Mouse (Mus musculus): ENCODE results near the gene Umad1.

DNA sequence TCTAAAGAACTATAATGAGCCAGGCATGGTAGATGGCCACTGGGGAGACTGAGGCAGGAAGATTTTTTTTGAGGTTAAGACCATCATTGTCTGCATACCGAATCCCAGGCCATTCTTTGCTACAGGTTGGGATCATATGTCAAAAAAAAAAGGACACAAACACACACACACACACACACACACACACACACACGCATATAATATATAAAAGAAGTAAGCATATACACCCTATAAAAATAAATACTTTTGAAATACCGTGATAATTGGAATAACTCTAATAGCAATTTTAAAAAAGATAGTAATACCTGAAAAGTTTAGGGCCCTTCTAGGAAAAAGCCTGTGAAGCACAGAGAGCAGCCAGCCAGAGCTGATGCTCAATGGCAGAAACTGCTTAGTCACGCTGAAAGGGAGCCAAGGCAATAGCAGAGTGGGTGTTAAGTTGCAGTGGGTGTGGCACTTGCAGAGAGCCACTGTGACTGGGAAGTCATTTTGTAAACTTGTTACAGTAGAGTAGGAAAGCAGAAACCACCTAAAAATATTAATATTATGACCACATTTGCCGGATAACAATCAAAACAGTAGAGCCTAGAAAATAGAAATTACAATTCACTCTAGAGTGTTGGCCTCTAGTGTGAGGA, 86.2 kb downstream of the Umad1 start:
- TF ChIP-seq ZKSCAN1 (IDR thresholded peaks at IDR 0.05; ENCODE audit: borderline replicate concordance, low read depth, low read length) = no peak
- no peak for TF ChIP-seq NRF1 (IDR thresholded peaks at IDR 0.05; ENCODE audit: low read depth, low read length)
- no peak for TF ChIP-seq CTCF (conservative IDR thresholded peaks at IDR 0.05 in 1 of 2, IDR thresholded peaks at IDR 0.05 in 1 of 2; ENCODE audit: low read depth in 2 of 2, low read length in 2 of 2)

Data from CH12.LX (cell line).